Mouse (Mus musculus) monocyte, adult 5-6 weeks (primary cell): ENCODE data around the gene Cdc42bpb. TPM values are rescaled to one million over a fixed set of nuclear protein-coding genes. Genes with fewer than 3 reads are reported as not detected.

Experiments used
- ATAC-seq: fragments of 153-309, 156-312 bp; replicated peaks from 2 replicates; pipeline ENCODE4 v1.8.0; 2017; ENCODE audit warnings: mild to moderate bottlenecking; ENCODE audit not compliant: low TSS enrichment, insufficient number of reproducible peaks, severe bottlenecking, poor library complexity, low FRiP score
- total RNA-seq: library from RNA; stranded (forward); fragments of 200-1000, 200-491, 200-594 nt; gene quantifications from 3 replicates; pipeline ENCODE4 v1.2.3, GENCODE M21; 2017

The Cdc42bpb gene
- total RNA-seq, 1 experiment from 2014 or later = 37.5 TPM

DNA sequence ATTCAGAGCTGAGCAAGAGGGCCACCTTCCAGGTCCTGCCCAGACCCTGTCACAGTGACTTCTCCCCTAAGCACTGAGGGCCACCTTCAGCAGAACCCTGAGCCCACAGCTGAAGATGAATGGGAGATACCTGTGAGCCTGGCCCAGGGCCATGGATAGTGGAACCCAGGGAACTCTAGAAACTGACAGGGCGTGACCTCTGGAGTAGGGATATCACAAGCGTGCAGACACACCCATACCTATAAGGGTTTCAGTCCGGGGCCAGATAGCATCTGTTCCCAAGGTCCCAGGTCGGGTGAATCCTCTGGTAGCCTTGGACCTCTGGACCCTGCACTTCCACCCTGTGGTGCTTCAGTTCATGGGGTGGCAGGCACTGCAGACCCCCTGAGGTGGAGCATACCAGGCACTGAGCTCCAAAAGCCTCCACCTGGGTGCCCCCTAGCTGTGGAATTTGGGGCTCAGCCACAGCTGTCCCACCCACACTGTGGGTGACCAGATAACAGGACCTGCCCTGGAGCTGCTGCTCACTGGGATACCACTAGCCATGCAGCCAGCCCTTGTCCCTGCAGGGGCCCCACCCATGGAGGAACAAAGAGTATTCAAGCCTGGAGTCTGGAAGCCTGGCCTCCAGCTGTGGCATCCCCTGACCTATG, 109.7 kb downstream of the Cdc42bpb start:
- no peak for ATAC-seq

DNA sequence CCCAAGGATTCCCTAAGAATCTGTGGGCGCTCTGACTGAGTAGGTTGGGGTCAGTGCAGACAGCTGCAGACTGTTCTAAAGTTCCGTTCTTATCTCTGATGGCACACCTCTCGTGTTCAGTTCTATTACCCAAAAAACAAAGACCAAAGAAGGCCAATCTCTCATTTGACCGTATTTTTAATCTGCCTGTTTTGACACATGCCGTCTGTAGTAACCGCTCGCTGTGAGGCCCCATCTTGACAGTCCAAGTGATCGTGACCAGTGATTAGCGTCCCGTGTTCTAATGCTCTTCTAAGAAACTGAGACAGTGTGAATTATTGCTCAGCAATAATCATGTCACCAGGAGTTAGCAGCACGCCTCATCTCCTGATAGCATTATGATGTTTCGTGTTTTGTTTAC, 110.9 kb downstream of the Cdc42bpb start:
- ATAC-seq = no peak

DNA sequence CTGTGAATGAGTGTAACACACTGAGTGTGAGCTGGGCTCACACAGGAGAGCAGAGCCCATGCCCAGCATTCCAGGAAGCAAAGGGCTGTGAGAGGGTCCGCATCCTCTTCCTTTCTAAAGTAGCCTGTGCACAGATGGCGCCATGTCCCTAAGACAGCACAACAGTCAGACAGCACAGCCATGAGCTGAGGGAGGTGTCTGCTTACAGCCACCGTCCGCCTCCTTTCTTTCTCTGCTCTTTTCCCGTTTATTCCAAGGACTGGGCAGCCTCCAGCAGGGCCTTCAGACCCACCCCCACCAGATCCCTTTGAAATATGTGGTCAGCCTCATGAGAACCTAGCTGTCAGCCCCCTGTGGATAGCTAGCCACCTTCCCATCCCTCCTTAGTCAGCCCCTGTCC, 112.3 kb downstream of the Cdc42bpb start:
- ATAC-seq = no peak

DNA sequence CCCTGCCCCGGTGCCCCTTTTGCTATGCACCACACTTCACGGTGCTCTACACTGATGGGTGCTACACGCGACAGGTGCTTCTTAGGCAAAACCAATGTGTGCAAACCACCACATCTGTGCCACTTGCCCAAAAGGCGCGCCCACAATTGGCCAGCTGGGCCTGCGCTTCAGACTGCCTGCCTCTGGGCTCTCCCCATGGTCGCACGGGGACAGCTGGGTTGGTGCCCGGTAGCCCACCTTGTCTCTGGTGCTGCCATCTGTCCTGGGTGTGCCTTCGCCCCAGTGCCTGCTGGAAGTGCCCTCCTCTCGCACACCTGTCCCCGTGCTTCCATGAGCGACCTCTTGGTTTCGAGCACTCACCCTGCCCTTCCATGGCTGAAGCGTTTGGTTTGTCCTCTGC, 113.9 kb downstream of the Cdc42bpb start:
- ATAC-seq = no peak

DNA sequence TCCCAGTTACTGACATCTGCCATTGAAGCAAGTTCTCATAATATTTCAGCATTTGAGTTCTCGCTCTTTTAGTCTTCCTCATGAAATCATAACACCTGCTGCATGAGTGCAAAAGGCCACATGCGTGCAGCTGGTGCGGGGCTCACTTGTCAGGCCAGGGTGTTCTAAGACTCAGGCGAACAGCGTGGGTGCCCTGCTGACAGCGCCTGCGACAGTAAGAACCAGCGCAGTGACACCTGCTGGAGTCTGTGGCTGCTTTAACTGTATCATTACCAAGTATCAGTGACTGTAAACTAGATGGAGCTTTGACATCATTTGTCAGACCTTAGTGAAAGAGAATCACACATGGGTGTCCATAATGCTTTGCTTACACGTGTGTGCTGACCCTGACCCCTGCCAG, 126.3 kb downstream of the Cdc42bpb start:
- no peak for ATAC-seq

DNA sequence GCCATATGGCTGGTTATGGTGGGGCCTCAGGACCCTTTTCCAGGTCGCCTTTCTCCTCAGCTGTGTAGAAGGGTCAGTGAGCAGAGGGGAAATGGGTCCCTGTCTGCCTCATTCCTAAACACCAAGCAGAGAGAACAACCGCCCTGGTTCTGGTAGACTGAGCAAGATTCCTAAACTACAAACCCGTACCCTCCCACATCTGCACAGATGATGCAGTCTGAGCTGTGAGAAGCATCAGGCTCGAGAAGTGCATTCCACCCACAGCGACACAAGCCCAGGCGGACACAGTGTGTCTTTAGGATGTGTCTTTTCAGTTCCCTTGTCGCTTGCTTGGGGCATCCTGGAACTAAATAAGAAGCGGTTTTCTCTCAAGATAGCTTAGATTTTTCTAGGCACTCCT, 127.4 kb downstream of the Cdc42bpb start:
- no peak for ATAC-seq

DNA sequence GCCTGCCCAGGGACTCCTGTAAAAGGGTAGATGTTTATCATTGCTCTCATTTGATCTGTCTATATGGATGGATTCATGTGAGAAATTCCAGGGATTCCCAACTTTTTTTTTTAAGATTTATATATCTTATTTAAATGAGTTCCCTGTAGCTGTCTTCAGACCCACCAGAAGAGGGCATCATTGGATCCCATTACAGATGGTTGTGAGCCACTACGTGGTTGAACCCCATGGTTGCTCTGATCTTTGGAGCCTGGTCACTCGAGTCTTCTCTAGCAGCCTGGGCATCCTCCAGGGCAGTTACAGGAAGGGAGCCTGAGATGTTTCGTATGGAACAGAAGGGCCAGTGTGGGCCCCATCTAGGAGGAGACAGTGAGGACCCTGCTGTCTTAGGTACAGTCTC, 128.4 kb downstream of the Cdc42bpb start:
- no peak for ATAC-seq

DNA sequence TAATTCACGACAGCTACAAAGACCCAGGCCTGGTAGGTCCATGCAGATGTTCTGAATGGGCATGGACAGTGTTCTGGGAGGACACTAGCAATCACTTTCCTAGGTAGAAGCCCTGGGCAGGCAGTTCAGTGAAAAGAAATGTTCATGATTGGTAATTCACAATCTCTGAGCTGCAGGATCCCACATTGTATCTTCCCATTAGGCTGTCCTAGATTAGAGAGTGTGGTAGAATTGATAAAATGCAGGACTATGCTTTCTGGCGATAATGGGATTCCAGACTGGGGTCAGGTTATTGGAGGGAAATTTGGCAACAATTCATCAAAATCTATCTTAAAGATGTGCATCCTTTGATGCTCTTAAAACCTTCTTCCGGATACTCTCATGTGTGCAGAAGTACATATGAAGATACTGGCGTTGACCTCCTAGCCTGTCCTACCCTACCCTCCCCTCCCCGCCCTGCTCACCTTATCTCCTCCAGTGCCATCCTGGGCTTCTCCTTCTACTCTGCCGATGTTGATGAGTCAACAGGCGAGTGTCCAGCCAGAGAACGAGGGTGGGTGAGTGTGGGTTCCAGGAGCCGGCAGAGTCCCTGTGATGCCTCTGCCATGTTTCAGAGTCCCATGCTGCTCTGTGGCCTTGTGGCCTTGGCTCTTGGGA, 130.6 kb downstream of the Cdc42bpb start:
- no peak for ATAC-seq

DNA sequence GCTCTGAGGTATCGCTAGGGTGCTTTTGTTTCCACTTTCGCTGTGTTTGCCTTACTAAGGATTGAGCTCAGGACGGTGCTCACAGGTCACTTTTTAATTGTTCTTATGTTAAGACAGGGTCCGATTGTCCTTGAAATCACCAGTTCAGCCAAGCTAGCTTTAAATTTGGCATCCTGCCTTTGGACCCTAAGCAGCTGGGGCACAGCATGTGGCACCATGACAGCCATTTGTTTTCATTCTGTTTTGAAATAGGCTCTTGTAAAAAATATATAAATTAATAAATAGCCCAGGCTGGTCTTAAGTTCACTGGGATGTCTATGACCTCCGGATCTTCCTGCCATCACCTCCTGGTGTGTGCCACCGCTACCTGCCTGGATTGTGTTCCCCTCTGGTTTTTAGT, 132.4 kb downstream of the Cdc42bpb start:
- no peak for ATAC-seq

DNA sequence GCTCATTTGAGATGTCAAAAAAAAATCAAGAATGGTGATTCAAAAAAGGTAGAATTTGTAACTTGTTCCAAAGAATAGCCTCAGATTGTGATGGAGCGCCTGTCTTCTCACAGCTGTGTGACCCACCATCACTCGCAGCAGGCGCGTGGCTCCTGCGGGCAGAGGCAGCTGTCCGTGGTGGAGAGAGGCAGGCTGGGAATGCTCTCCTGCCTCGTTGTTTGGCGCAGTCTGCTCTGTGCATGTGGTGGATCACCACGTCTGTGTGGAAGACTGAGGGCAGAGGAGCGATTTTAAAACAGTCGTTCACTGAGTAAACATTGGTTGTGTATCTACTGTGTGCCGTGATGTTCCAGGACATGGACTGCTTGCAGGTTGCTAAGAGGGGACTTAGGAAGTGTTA, 133.8 kb downstream of the Cdc42bpb start:
- ATAC-seq = no peak

Other genes with a start within 250 kb of the Cdc42bpb start
- gene Traf3, start 211.3 kb downstream of the Cdc42bpb start, total RNA-seq = 40.4 to 58.6 TPM (median 41.0 TPM) in 3 replicates
- gene 4930595D18Rik, start 193.2 kb downstream of the Cdc42bpb start, total RNA-seq = 1.2 TPM in 1 of 3 replicates, not detected in the others
- 1.2 TPM in 1 of 3 replicates, not detected in the others for gene Amn, start 106.6 kb downstream of the Cdc42bpb start, total RNA-seq
- gene Lbhd2, start 29.1 kb upstream of the Cdc42bpb start, total RNA-seq = not detected in 3 replicates
- 1.1 TPM in 1 of 3 replicates, not detected in the others for gene Exoc3l4, start 39.3 kb upstream of the Cdc42bpb start, total RNA-seq
- 25.9 to 40.4 TPM (median 27.4 TPM) in 3 replicates for gene Tnfaip2, start 64.8 kb upstream of the Cdc42bpb start, total RNA-seq
- not detected in 3 replicates for gene Gm266, start 108.1 kb upstream of the Cdc42bpb start, total RNA-seq
- gene Eif5, start 160.3 kb upstream of the Cdc42bpb start, total RNA-seq = 371 to 483 TPM (median 423 TPM) in 3 replicates
- 92.2 to 123 TPM (median 92.7 TPM) in 3 replicates for gene Mark3, start 196.8 kb upstream of the Cdc42bpb start, total RNA-seq